Mouse (Mus musculus): Measurements from ENCODE around the gene Prickle1.

Gene Prickle1

GRCm38 (mm10) chr15:93595746-93596145 lies at the start of gene Prickle1:
Prickle1 (minus strand) TSS chr15:93595891.
- in situ Hi-C loops (cut with MboI; ENCODE audit: low pct_unique_long_range_greater_than_20kb in 1 of 2, low sequenced_read_pairs in 2 of 2, unreplicated experiment in 1 of 2) = loop anchor here (25.0 kb wide), 2 partner anchors 333 to 617 kb away; no protein-coding TSS in a partner anchor

GRCm38 (mm10) chr15:93640221-93640620 lies 44.5 kb upstream of the Prickle1 start:
- in situ Hi-C loops (cut with MboI; ENCODE audit: low pct_unique_long_range_greater_than_20kb in 1 of 2, low sequenced_read_pairs in 2 of 2, unreplicated experiment in 1 of 2) = no loop called here

GRCm38 (mm10) chr15:93636976-93637375 lies 41.3 kb upstream of the Prickle1 start:
- in situ Hi-C loops (cut with MboI; ENCODE audit: low pct_unique_long_range_greater_than_20kb in 1 of 2, low sequenced_read_pairs in 2 of 2, unreplicated experiment in 1 of 2) = no loop called here

- in situ Hi-C loops (cut with MboI; ENCODE audit: low pct_unique_long_range_greater_than_20kb in 1 of 2, low sequenced_read_pairs in 2 of 2, unreplicated experiment in 1 of 2) = no loop called here
Measured at GRCm38 (mm10) chr15:93635603-93636002, 39.9 kb upstream of the Prickle1 start.

- in situ Hi-C loops (cut with MboI; ENCODE audit: low pct_unique_long_range_greater_than_20kb in 1 of 2, low sequenced_read_pairs in 2 of 2, unreplicated experiment in 1 of 2) = no loop called here
Measured at GRCm38 (mm10) chr15:93634536-93634935, 38.8 kb upstream of the Prickle1 start.

GRCm38 (mm10) chr15:93630001-93630541 lies 34.4 kb upstream of the Prickle1 start:
- in situ Hi-C loops (cut with MboI; ENCODE audit: low pct_unique_long_range_greater_than_20kb in 1 of 2, low sequenced_read_pairs in 2 of 2, unreplicated experiment in 1 of 2) = no loop called here

GRCm38 (mm10) chr15:93629201-93629600 lies 33.5 kb upstream of the Prickle1 start:
- in situ Hi-C loops (cut with MboI; ENCODE audit: low pct_unique_long_range_greater_than_20kb in 1 of 2, low sequenced_read_pairs in 2 of 2, unreplicated experiment in 1 of 2) = no loop called here

- in situ Hi-C loops (cut with MboI; ENCODE audit: low pct_unique_long_range_greater_than_20kb in 1 of 2, low sequenced_read_pairs in 2 of 2, unreplicated experiment in 1 of 2) = no loop called here
Measured at GRCm38 (mm10) chr15:93627836-93628797, 32.4 kb upstream of the Prickle1 start.

- in situ Hi-C loops (cut with MboI; ENCODE audit: low pct_unique_long_range_greater_than_20kb in 1 of 2, low sequenced_read_pairs in 2 of 2, unreplicated experiment in 1 of 2) = no loop called here
Measured at GRCm38 (mm10) chr15:93619551-93619950, 23.9 kb upstream of the Prickle1 start.

- in situ Hi-C loops (cut with MboI; ENCODE audit: low pct_unique_long_range_greater_than_20kb in 1 of 2, low sequenced_read_pairs in 2 of 2, unreplicated experiment in 1 of 2) = no loop called here
Measured at GRCm38 (mm10) chr15:93618442-93619150, 22.9 kb upstream of the Prickle1 start.

- in situ Hi-C loops (cut with MboI; ENCODE audit: low pct_unique_long_range_greater_than_20kb in 1 of 2, low sequenced_read_pairs in 2 of 2, unreplicated experiment in 1 of 2) = no loop called here
Measured at GRCm38 (mm10) chr15:93616277-93616676, 20.6 kb upstream of the Prickle1 start.

GRCm38 (mm10) chr15:93615031-93615430 lies 19.3 kb upstream of the Prickle1 start:
- in situ Hi-C loops (cut with MboI; ENCODE audit: low pct_unique_long_range_greater_than_20kb in 1 of 2, low sequenced_read_pairs in 2 of 2, unreplicated experiment in 1 of 2) = no loop called here

GRCm38 (mm10) chr15:93613606-93614005 lies 17.9 kb upstream of the Prickle1 start:
- in situ Hi-C loops (cut with MboI; ENCODE audit: low pct_unique_long_range_greater_than_20kb in 1 of 2, low sequenced_read_pairs in 2 of 2, unreplicated experiment in 1 of 2) = no loop called here

GRCm38 (mm10) chr15:93611536-93612300 lies 16.0 kb upstream of the Prickle1 start:
- in situ Hi-C loops (cut with MboI; ENCODE audit: low pct_unique_long_range_greater_than_20kb in 1 of 2, low sequenced_read_pairs in 2 of 2, unreplicated experiment in 1 of 2) = no loop called here

GRCm38 (mm10) chr15:93610721-93611201 lies 15.1 kb upstream of the Prickle1 start:
- in situ Hi-C loops (cut with MboI; ENCODE audit: low pct_unique_long_range_greater_than_20kb in 1 of 2, low sequenced_read_pairs in 2 of 2, unreplicated experiment in 1 of 2) = no loop called here

- in situ Hi-C loops (cut with MboI; ENCODE audit: low pct_unique_long_range_greater_than_20kb in 1 of 2, low sequenced_read_pairs in 2 of 2, unreplicated experiment in 1 of 2) = no loop called here
Measured at GRCm38 (mm10) chr15:93610288-93610687, 14.6 kb upstream of the Prickle1 start.

- in situ Hi-C loops (cut with MboI; ENCODE audit: low pct_unique_long_range_greater_than_20kb in 1 of 2, low sequenced_read_pairs in 2 of 2, unreplicated experiment in 1 of 2) = no loop called here
Measured at GRCm38 (mm10) chr15:93602850-93603249, 7.2 kb upstream of the Prickle1 start.

- in situ Hi-C loops (cut with MboI; ENCODE audit: low pct_unique_long_range_greater_than_20kb in 1 of 2, low sequenced_read_pairs in 2 of 2, unreplicated experiment in 1 of 2) = no loop called here
Measured at GRCm38 (mm10) chr15:93601461-93602015, 5.8 kb upstream of the Prickle1 start.

Measured in mouse embryonic stem cell (cell line).